Mouse (Mus musculus) embryonic facial prominence, embryonic 15.5 days (tissue): ENCODE results near the gene Hebp1. TPM values are rescaled to one million over a fixed set of nuclear protein-coding genes. Genes with fewer than 3 reads are reported as not detected.

ENCODE experiments used
- ATAC-seq: fragments of 200-750 bp; cut with Nextera tagmentation; 2 replicates; pipeline ENCODE4 v1.8.0; 2017; ENCODE audit warnings: low read depth, moderate TSS enrichment; ENCODE audit not compliant: insufficient number of reproducible peaks, low FRiP score, low TSS enrichment
- H3K27ac ChIP-seq: fragments of 300-500 bp; sonication (generic); replicated peaks from 2 replicates; pipeline ENCODE4 v1.5.1; 2015; ENCODE audit warnings: mild to moderate bottlenecking, inconsistent platforms
- H3K27me3 ChIP-seq: fragments of 300-500 bp; sonication (generic); 2 replicates; pipeline ENCODE4 v1.6.1; 2015; ENCODE audit warnings: inconsistent platforms
- H3K36me3 ChIP-seq: fragments of 300-500 bp; sonication (generic); 2 replicates; pipeline ENCODE4 v1.6.1; 2015; ENCODE audit warnings: mild to moderate bottlenecking, inconsistent platforms
- H3K4me1 ChIP-seq: fragments of 300-500 bp; sonication (generic); 2 replicates; pipeline ENCODE4 v1.6.1; 2015; ENCODE audit warnings: inconsistent platforms
- H3K4me2 ChIP-seq: fragments of 300-500 bp; sonication (generic); replicated peaks from 2 replicates; pipeline ENCODE4 v1.6.1; 2015; ENCODE audit warnings: mild to moderate bottlenecking, inconsistent platforms
- H3K4me3 ChIP-seq: fragments of 300-500 bp; sonication (generic); replicated peaks from 2 replicates; pipeline ENCODE4 v1.5.1; 2015; ENCODE audit warnings: mild to moderate bottlenecking, inconsistent platforms
- H3K9ac ChIP-seq: fragments of 300-500 bp; sonication (generic); 2 replicates; pipeline ENCODE4 v1.6.1; 2015; ENCODE audit warnings: inconsistent platforms
- H3K9me3 ChIP-seq: fragments of 300-500 bp; sonication (generic); replicated peaks from 2 replicates; pipeline ENCODE4 v1.6.1; 2016; ENCODE audit warnings: inconsistent platforms
- WGBS: fragments of 180-500 bp; shearing (Covaris S2); methylation state at CpG from one replicate; pipeline ENCODE4 v1.1.7; 2015; 5-methylcytosine and 5-hydroxymethylcytosine counted together
- polyA plus RNA-seq: library from polyadenylated mRNA; unstranded; fragments of >200 nt; fragmentation: Nextera tagmentation; extraction: Ambion mirVana; gene quantifications from 2 replicates; pipeline ENCODE4 v1.2.1, GENCODE M21; 2015

The Hebp1 gene
- polyA plus RNA-seq, 1 experiment from 2014 or later = 11.4 TPM

- Histone ChIP-seq H3K27me3 (0 out of 2 replicates have a peak, but pooled peaks cover 5% of the 10 kb centered on the region), H3K36me3 (no peaks in the 10 kb centered on the region), H3K9me3 (no peaks in the 10 kb centered on the region), H3K4me1 (no peaks in the 10 kb centered on the region), H3K27ac (no peak overlapping the region), H3K9ac (no peak overlapping the region), H3K4me2 (no peak overlapping the region), H3K4me3 (no peak overlapping the region)
- WGBS = 44% methylated on average over 3 of the region's 3 CpGs
- ATAC-seq = no peak
These were observed 19.2 kb downstream of the Hebp1 start for GRCm38 (mm10) chr6:135178599-135178998.

GRCm38 (mm10) chr6:135177271-135177670 is 20.6 kb downstream of the Hebp1 start:
- Histone ChIP-seq H3K36me3 (no peaks in the 10 kb centered on the region), H3K4me2 (no peak overlapping the region), H3K27me3 (0 out of 2 replicates have a peak, but pooled peaks cover 5% of the 10 kb centered on the region), H3K9ac (no peak overlapping the region), H3K4me1 (no peaks in the 10 kb centered on the region), H3K4me3 (no peak overlapping the region), H3K9me3 (no peaks in the 10 kb centered on the region), H3K27ac (no peak overlapping the region)
- ATAC-seq = no peak

GRCm38 (mm10) chr6:135175014-135175413 is 22.8 kb downstream of the Hebp1 start:
- Histone ChIP-seq H3K9ac (no peak overlapping the region), H3K4me1 (no peaks in the 10 kb centered on the region), H3K4me3 (no peak overlapping the region), H3K36me3 (no peaks in the 10 kb centered on the region), H3K27me3 (no peaks in the 10 kb centered on the region), H3K9me3 (no peaks in the 10 kb centered on the region), H3K4me2 (no peak overlapping the region), H3K27ac (no peak overlapping the region)
- no peak for ATAC-seq
- WGBS = 97% methylated on average over 1 of the region's 1 CpGs

GRCm38 (mm10) chr6:135171736-135172135 is 26.1 kb downstream of the Hebp1 start:
- H3K9me3 ChIP-seq = no peaks in the 10 kb centered on the region
- no peak for ATAC-seq
- no peaks in the 10 kb centered on the region for H3K27me3 ChIP-seq
- WGBS = 69% methylated on average over 14 of the region's 14 CpGs
- peaks cover 5% of the 10 kb centered on the region; the same call in 1 of the 2 replicates for H3K4me1 ChIP-seq
- no peak overlapping the region for H3K27ac ChIP-seq
- H3K4me3 ChIP-seq = no peak overlapping the region
- no peaks in the 10 kb centered on the region for H3K36me3 ChIP-seq
- no peak overlapping the region for H3K9ac ChIP-seq
- H3K4me2 ChIP-seq = no peak overlapping the region

GRCm38 (mm10) chr6:135169246-135169645 is 28.6 kb downstream of the Hebp1 start:
- H3K27ac ChIP-seq = no peak overlapping the region
- ATAC-seq = no peak
- H3K4me1 ChIP-seq = peaks cover 5% of the 10 kb centered on the region; the same call in 1 of the 2 replicates
- H3K4me2 ChIP-seq = no peak overlapping the region
- H3K9ac ChIP-seq = no peak overlapping the region
- H3K27me3 ChIP-seq = no peaks in the 10 kb centered on the region
- whole genome bisulfite sequencing = 88% methylated on average over 3 of the region's 3 CpGs
- no peaks in the 10 kb centered on the region for H3K9me3 ChIP-seq
- H3K36me3 ChIP-seq = no peaks in the 10 kb centered on the region
- no peak overlapping the region for H3K4me3 ChIP-seq

GRCm38 (mm10) chr6:135168471-135168870 is 29.4 kb downstream of the Hebp1 start:
- Histone ChIP-seq H3K4me2 (peak overlapping the region; percentile 92), H3K9me3 (no peaks in the 10 kb centered on the region), H3K27me3 (no peaks in the 10 kb centered on the region), H3K4me3 (peak overlapping the region; percentile 63), H3K4me1 (peaks cover 5% of the 10 kb centered on the region; the same call in 1 of the 2 replicates), H3K9ac (no peak overlapping the region; the same call in 1 of the 2 replicates), H3K36me3 (no peaks in the 10 kb centered on the region), H3K27ac (no peak overlapping the region)
- 69% methylated on average over 6 of the region's 6 CpGs for WGBS
- ATAC-seq = no peak

- H3K9ac ChIP-seq = peak overlapping the region; percentile 66
- WGBS = 3% methylated on average over 46 of the region's 46 CpGs
- no peaks in the 10 kb centered on the region for H3K36me3 ChIP-seq
- H3K4me1 ChIP-seq = peaks cover 7% of the 10 kb centered on the region; the same call in 1 of the 2 replicates
- peak overlapping the region; percentile 63 for H3K4me3 ChIP-seq
- no peaks in the 10 kb centered on the region for H3K27me3 ChIP-seq
- H3K9me3 ChIP-seq = no peaks in the 10 kb centered on the region
- ATAC-seq = peak; percentile 90
- H3K27ac ChIP-seq = peak overlapping the region; percentile 83
- peak overlapping the region; percentile 92 for H3K4me2 ChIP-seq
These were observed 30.2 kb downstream of the Hebp1 start for GRCm38 (mm10) chr6:135167380-135168311.

- Histone ChIP-seq H3K27me3 (no peaks in the 10 kb centered on the region), H3K4me1 (peaks cover 7% of the 10 kb centered on the region; the same call in 1 of the 2 replicates), H3K4me2 (no peak overlapping the region), H3K9me3 (no peaks in the 10 kb centered on the region), H3K27ac (no peak overlapping the region), H3K36me3 (no peaks in the 10 kb centered on the region), H3K9ac (no peak overlapping the region), H3K4me3 (no peak overlapping the region)
- ATAC-seq = no peak
- 66% methylated on average over 5 of the region's 5 CpGs for WGBS
These were observed 31.1 kb downstream of the Hebp1 start for GRCm38 (mm10) chr6:135166712-135167111.

GRCm38 (mm10) chr6:135166262-135166661 is 31.6 kb downstream of the Hebp1 start:
- H3K4me1 ChIP-seq = peaks cover 7% of the 10 kb centered on the region; the same call in 1 of the 2 replicates
- no peaks in the 10 kb centered on the region for H3K9me3 ChIP-seq
- H3K9ac ChIP-seq = no peak overlapping the region
- H3K27me3 ChIP-seq = no peaks in the 10 kb centered on the region
- no peak overlapping the region for H3K4me3 ChIP-seq
- ATAC-seq = no peak
- H3K36me3 ChIP-seq = no peaks in the 10 kb centered on the region
- no peak overlapping the region for H3K27ac ChIP-seq
- 91% methylated on average over 3 of the region's 3 CpGs for WGBS
- no peak overlapping the region for H3K4me2 ChIP-seq

- Histone ChIP-seq H3K4me2 (no peak overlapping the region), H3K9ac (no peak overlapping the region), H3K27ac (no peak overlapping the region), H3K4me1 (peaks cover 7% of the 10 kb centered on the region; the same call in 1 of the 2 replicates), H3K27me3 (no peaks in the 10 kb centered on the region), H3K4me3 (no peak overlapping the region), H3K36me3 (no peaks in the 10 kb centered on the region), H3K9me3 (no peaks in the 10 kb centered on the region)
- 76% methylated on average over 2 of the region's 2 CpGs for WGBS
- ATAC-seq = no peak
These were observed 32.1 kb downstream of the Hebp1 start for GRCm38 (mm10) chr6:135165706-135166105.

GRCm38 (mm10) chr6:135165191-135165590 is 32.6 kb downstream of the Hebp1 start:
- H3K4me3 ChIP-seq = no peak overlapping the region
- no peak for ATAC-seq
- WGBS = 83% methylated on average over 3 of the region's 3 CpGs
- no peak overlapping the region for H3K27ac ChIP-seq
- H3K4me1 ChIP-seq = peaks cover 7% of the 10 kb centered on the region; the same call in 1 of the 2 replicates
- H3K27me3 ChIP-seq = no peaks in the 10 kb centered on the region
- no peaks in the 10 kb centered on the region for H3K36me3 ChIP-seq
- H3K9me3 ChIP-seq = no peaks in the 10 kb centered on the region
- H3K4me2 ChIP-seq = no peak overlapping the region
- H3K9ac ChIP-seq = no peak overlapping the region
